Mouse (Mus musculus): ENCODE results near the gene Mtif3. TPM values are rescaled to one million over a fixed set of nuclear protein-coding genes. Genes with fewer than 3 reads are reported as not detected.
A peak's percentile ranks its signal among the peaks of the same experiment; 100 is the strongest.

Gene Mtif3
- total and polyA plus RNA-seq, 2 experiments from 2014 or later = 17.1 to 18.6 TPM

DNA sequence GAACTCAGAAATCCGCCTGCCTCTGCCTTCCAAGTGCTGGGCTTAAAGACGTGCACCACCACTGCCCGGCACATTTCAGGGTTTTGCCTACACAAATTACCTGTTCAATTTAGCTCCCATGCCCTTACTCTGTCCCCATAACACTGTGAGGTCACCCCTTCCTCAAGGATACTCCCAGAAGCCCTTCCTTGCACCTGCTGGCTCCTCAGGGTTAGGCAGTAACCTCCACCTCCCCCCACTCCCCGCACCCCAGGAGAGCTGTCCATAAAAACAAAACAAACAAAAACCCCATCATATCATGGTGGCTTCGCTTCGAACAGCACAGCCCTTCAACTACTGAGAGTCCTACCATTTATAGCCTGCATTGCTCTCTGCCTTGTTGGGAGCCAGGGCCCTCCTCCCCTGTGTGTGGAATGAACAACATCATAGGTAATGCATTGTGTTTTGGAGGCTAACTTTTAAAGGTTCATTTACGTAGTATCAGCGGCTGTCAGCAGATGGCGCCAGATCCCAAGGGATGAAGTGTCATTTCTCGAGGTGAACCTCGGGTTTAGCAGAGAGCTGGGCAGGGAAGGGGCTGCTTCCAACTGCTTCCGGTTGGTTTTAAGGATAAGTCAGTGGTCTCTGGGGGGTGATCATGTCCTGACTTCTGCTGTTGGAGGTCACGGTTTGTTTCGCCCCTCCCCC lies 58.0 kb downstream of the Mtif3 start:
- WGBS = 28% methylated on average over 14 of the region's 14 CpGs
- peak; percentile 95 for TF ChIP-seq CTCF (IDR thresholded peaks at IDR 0.05; ENCODE audit: low read depth)
- Histone ChIP-seq H3K9ac (0 out of 2 replicates have a peak overlapping the region, but pooled peaks have one; percentile 18), H3K9me3 (ENCODE audit: low read length) (no peaks in the 10 kb centered on the region), H3K4me3 (ENCODE audit: low read depth, low read length) (0 out of 2 replicates have a peak overlapping the region, but pooled peaks have one; percentile 4), H3K4me2 (ENCODE audit: low read depth) (peak overlapping the region; percentile 33), H3K27ac (ENCODE audit: low read depth, low read length) (no peak overlapping the region), H3K4me1 (ENCODE audit: insufficient read depth) (no peaks in the 10 kb centered on the region), H3K36me3 (ENCODE audit: insufficient read depth) (no peaks in the 10 kb centered on the region), H3K27me3 (ENCODE audit: insufficient read depth, low read length) (no peaks in the 10 kb centered on the region)
- DNase-seq (peak; percentile 87), ATAC-seq (peak; percentile 58)

DNA sequence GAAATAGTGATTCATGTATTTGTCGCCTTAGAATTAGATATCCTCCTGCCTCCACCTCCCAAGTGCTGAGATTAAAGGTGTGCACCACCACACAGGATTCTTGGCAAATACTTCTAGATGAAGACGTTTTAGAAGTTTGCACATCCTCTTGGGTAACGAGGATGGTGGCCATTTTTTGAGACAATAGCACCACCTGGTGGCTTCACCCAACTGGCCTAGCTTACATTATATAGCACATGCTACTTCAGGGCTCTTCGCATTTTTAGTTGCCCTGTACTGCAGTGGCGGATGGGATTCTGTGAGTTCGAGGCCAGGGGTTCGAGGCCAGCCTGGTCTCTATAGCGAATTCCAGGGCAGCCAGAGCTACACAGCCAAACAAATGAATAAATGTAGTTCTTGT lies 59.2 kb downstream of the Mtif3 start:
- ATAC-seq (peak; percentile 86), DNase-seq (peak; percentile 92)
- no peaks in the 10 kb centered on the region for H3K36me3 ChIP-seq (ENCODE audit: insufficient read depth)
- peak; percentile 90 for TF ChIP-seq CTCF (IDR thresholded peaks at IDR 0.05; ENCODE audit: low read depth)
- H3K9me3 ChIP-seq (ENCODE audit: low read length) = no peaks in the 10 kb centered on the region
- 34% methylated on average over 8 of the region's 8 CpGs for WGBS
- no peak overlapping the region for H3K27ac ChIP-seq (ENCODE audit: low read depth, low read length)
- H3K4me2 ChIP-seq (ENCODE audit: low read depth) = no peak overlapping the region
- H3K9ac ChIP-seq = no peak overlapping the region
- no peaks in the 10 kb centered on the region for H3K4me1 ChIP-seq (ENCODE audit: insufficient read depth)
- H3K4me3 ChIP-seq (ENCODE audit: low read depth, low read length) = no peak overlapping the region
- no peaks in the 10 kb centered on the region for H3K27me3 ChIP-seq (ENCODE audit: insufficient read depth, low read length)

Other genes with a start within 250 kb of the Mtif3 start
- gene Usp12, start 168.8 kb downstream of the Mtif3 start, total RNA-seq (2014; rRNA removed) = 27.9 and 31.1 TPM in 2 replicates
- gene Usp12, start 168.8 kb downstream of the Mtif3 start, polyA plus RNA-seq (2015; fragmentation: Nextera tagmentation; extraction: Ambion mirVana) = 13.7 and 16.2 TPM in 2 replicates
- 330 and 390 TPM in 2 replicates for gene Rpl21, start 130.9 kb downstream of the Mtif3 start, total RNA-seq (2014; rRNA removed)
- 375 and 447 TPM in 2 replicates for gene Rpl21, start 130.9 kb downstream of the Mtif3 start, polyA plus RNA-seq (2015; fragmentation: Nextera tagmentation; extraction: Ambion mirVana)
- gene Rasl11a, start 118.7 kb downstream of the Mtif3 start, total RNA-seq (2014; rRNA removed) = 17.8 and 19.6 TPM in 2 replicates
- gene Rasl11a, start 118.7 kb downstream of the Mtif3 start, polyA plus RNA-seq (2015; fragmentation: Nextera tagmentation; extraction: Ambion mirVana) = 22.8 and 24.7 TPM in 2 replicates
- gene Gtf3a, start 15.1 kb downstream of the Mtif3 start, total RNA-seq (2014; rRNA removed) = 67.6 and 101 TPM in 2 replicates
- 123 and 138 TPM in 2 replicates for gene Gtf3a, start 15.1 kb downstream of the Mtif3 start, polyA plus RNA-seq (2015; fragmentation: Nextera tagmentation; extraction: Ambion mirVana)
- gene Lnx2, start 112.8 kb upstream of the Mtif3 start, total RNA-seq (2014; rRNA removed) = 10.0 and 14.4 TPM in 2 replicates
- 5.6 and 6.5 TPM in 2 replicates for gene Lnx2, start 112.8 kb upstream of the Mtif3 start, polyA plus RNA-seq (2015; fragmentation: Nextera tagmentation; extraction: Ambion mirVana)
- gene Polr1d, start 113.2 kb upstream of the Mtif3 start, total RNA-seq (2014; rRNA removed) = 92.1 and 126 TPM in 2 replicates
- gene Polr1d, start 113.2 kb upstream of the Mtif3 start, polyA plus RNA-seq (2015; fragmentation: Nextera tagmentation; extraction: Ambion mirVana) = 114 and 141 TPM in 2 replicates
- gene Gsx1, start 224.9 kb upstream of the Mtif3 start, total RNA-seq (2014; rRNA removed) = 1.2 and 3.2 TPM in 2 replicates
- 1.2 and 1.4 TPM in 2 replicates for gene Gsx1, start 224.9 kb upstream of the Mtif3 start, polyA plus RNA-seq (2015; fragmentation: Nextera tagmentation; extraction: Ambion mirVana)

Measured in forebrain, postnatal 0 days (tissue).